Mouse (Mus musculus) cerebellum, postnatal 4 days (tissue): ENCODE data around the gene Stmnd1.
"Not testable (repeated sequence)": the region's sequence is repeated elsewhere in the genome, so short reads cannot be mapped to it uniquely, and the experiment has no call there.

Source experiments
- DNase-seq, 2 experiments: peaks; one replicate each; pipeline ENCODE4 v3.0.0; 2022; ENCODE audit warnings: low spot score in 2 of 2, mixed read lengths in 1 of 2

The Stmnd1 gene

GRCm38 (mm10) chr13:46290537-46290936 lies 17.0 kb downstream of the Stmnd1 start:
- DNase-seq = no peak

DNA sequence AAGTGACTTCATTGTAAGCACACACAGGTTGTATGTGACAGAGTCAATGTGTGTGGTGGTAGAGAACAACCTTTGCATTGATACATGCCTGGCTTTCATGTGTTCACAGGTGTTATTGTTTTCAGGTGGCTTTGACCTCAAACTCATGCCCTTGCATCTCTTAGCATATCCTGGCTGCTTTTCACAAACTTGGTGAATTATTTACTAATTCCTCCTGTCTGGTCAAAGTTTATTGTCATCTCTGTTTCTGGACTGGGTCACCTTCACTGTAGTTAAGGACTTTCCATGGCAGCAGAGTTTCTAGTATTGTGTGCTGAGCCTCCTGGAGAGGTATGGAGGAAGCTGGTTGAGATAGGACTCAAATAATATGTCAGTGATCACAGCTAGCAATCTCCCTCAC lies 20.8 kb downstream of the Stmnd1 start:
- no peak for DNase-seq

GRCm38 (mm10) chr13:46297701-46298100 lies 24.2 kb downstream of the Stmnd1 start:
- DNase-seq = no peak

DNA sequence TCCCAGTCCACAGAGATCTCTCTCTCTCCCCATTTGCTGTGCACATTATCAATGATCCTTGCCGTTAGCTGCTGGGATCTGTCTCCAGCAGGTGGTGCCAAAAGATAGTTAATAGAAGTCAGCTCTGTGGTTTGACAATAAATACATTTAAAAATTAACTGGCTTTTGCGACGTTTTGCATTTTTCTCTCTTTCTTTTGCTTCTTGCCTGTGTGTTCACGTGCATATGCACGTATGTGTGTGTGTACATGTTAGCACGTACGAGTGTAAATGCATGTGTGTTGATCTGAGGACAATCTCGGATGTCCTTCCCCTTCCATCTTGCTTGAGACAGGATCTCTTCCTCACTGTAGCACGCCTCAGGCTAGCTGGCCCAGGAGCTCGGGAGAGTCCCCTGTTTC lies 37.3 kb downstream of the Stmnd1 start:
- DNase-seq = peak in 1 of 2 experiments; percentile 54

DNA sequence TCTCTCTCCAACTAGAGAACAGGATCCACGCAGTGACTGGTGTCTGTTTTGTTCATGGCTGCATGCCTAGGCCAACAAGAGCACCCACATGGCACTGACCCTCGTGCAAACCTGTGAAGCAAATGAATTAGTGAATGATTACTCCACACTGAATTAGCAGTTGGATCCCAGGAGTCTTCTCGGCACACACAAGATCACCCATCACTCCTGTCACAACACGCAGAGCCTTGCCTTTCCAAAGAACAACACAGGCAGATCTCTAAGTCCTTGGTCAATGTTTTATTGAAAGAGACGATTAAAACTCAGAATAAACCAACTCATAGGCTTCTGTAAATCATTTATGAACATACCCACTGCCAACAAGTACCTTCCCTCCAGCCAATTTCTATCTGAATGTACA lies 39.7 kb downstream of the Stmnd1 start:
- DNase-seq = no peak

GRCm38 (mm10) chr13:46315165-46315564 lies 41.6 kb downstream of the Stmnd1 start:
- no peak for DNase-seq

- DNase-seq = no peak
Observed at GRCm38 (mm10) chr13:46326351-46326985, 52.9 kb downstream of the Stmnd1 start.

- peak in 1 of 2 experiments; percentile 64 for DNase-seq
Observed at GRCm38 (mm10) chr13:46335020-46335419, 61.5 kb downstream of the Stmnd1 start.

DNA sequence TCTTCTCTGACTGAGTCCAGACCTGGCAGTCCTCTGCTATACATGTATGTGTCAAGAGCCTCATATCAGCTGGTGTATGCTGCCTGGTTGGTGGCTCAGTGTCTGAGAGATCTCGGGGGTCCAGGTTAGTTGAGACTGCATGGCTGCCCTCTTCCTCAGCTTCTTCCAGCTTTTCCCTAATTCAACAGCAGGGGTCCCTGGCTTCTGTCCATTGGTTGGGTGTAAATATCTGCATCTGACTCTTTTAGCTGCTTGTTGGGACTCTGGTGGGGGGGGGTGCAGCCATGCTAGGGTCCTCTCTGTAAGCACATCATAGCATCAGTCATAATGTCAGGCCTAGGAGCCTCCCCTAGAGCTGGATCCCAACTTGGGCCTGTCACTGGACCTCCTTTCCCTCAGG lies 62.8 kb downstream of the Stmnd1 start:
- DNase-seq = not testable (repeated sequence)

DNA sequence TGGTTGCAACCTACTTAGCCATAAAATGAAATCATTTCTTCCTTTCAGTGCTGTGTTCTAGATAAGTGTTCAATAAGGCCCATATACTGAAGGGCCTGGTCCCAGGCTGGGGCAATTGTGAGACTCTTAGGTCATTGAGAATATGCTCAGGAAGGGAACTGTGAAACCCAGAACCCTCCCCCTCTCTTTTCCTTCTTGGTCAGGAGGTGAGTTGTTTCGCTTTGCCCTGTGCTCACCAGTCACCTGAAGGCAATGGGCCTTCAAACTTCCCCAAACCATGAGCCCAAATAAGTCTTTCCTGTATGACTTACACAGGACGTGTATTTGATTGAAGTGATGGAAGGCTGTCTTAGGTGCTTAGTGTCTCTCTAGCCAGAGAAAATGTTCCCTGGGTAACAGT lies 64.3 kb downstream of the Stmnd1 start:
- DNase-seq = no peak

- DNase-seq = no peak
Observed at GRCm38 (mm10) chr13:46339954-46340353, 66.4 kb downstream of the Stmnd1 start.

DNA sequence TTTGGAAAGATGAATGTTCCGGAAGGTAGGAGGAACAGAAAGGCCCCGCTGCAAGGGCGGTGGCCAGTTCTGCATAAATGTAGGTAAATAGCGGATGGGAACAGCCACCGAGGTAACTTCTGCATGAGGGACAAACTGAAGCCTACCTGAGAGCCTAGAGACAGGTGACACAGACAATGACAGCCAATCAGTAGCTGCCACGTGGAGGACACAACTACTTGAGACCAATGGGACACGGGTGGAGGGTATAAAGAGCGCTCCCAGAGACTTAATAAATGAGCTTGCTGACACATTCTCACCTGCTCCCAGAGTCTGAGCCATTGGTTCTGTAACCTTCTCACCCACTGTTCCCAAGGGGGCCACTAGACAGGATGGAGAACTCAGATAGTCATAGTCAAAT lies 67.1 kb downstream of the Stmnd1 start:
- DNase-seq = no peak

DNA sequence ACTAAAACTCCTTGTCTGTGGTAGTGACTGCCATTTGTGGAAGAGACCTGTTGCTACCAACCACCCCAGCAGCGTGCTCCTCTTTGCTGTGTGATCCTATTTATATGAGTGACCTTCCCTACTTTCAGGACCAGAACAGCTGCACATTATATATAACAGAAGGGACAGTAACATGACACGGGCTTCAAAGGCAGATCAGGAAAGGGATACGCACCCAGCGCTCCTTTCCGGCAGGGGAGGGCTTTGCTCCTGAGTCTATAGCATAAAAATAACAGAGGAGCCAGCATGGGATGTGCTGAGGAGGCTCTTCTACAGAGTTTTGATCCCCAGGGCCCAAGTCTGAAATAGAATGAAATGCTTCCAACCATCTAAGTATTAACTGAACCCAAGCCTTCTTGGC lies 67.9 kb downstream of the Stmnd1 start:
- no peak for DNase-seq

GRCm38 (mm10) chr13:46343226-46343625 lies 69.7 kb downstream of the Stmnd1 start:
- DNase-seq = no peak

DNA sequence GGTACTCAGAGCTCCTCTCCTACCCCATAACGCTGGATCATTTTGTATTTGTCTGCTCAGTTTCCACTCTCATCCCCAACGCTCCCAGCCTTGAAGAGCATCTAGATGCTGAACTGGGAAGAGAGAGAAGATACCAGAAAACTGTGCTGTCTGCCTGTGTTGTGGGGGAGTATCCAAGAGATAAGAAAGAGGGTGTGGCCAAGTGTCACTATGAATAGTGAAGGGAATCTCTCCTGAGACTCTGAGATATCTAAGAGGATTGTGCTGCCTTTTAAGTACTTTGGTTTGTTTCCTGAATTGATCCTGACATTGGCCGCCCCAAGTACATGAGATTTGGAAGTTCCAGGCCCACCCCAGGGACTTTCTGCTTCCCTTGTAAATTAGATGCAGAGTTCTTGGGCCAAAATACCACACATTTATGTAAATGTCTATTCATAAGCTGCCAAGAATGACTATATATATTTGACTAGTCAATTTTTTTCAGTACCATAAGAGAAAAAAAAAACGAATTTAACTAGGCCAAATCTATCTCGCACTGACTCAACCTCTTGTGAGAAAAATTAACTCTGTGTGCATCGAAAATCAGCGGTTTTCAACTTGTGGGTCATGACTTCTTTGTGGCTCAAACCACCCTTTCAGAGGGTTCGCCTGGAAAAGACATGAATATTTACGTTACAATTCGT lies 73.5 kb downstream of the Stmnd1 start:
- no peak for DNase-seq

- peak in 1 of 2 experiments; percentile 41 for DNase-seq
Observed at GRCm38 (mm10) chr13:46349664-46350063, 76.1 kb downstream of the Stmnd1 start.
